Mouse (Mus musculus): ENCODE results near the gene Orc3. TPM values are rescaled to one million over a fixed set of nuclear protein-coding genes. Genes with fewer than 3 reads are reported as not detected.

Orc3 gene
- polyA plus RNA-seq, 1 experiment from 2014 or later = 36.8 TPM

DNA sequence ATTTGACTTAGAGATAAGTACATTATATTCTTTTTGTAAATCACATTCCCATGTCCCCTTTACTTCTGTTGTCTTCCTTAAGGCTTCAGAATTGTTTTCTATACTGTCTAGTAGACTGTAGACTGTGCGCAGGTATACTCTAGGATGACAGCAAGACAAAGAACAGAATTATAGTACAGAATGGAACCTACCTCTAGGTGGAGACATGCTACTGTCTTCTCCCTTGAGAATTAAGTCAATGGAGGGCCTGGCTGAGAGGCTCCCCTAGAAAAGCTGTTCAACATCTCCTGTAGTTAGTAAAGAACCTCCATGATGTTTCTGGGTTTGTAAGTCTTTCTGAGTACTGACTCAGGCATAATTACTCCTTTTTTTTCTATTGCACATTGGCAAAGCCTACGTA, 37.7 kb downstream of the Orc3 start:
- no peak overlapping the region for H3K27ac ChIP-seq (ENCODE audit: low read length)
- H3K27me3 ChIP-seq (ENCODE audit: control insufficient read depth, insufficient read depth, low read depth, low read length) = no peaks in the 10 kb centered on the region
- no peak for ATAC-seq (ENCODE audit: low read depth)
- H3K36me3 ChIP-seq (ENCODE audit: control insufficient read depth, insufficient read depth) = peaks cover 56% of the 10 kb centered on the region
- H3K4me1 ChIP-seq (ENCODE audit: control insufficient read depth, low read depth, low read length) = no peaks in the 10 kb centered on the region
- H3K9ac ChIP-seq (ENCODE audit: low read depth, low read length) = no peak overlapping the region
- H3K9me3 ChIP-seq (replicated peaks; ENCODE audit: control insufficient read depth, low read length) = no peaks in the 10 kb centered on the region
- H3K4me3 ChIP-seq (ENCODE audit: low read depth, low read length) = no peak overlapping the region
- H3K4me2 ChIP-seq (ENCODE audit: low read depth, low read length) = no peak overlapping the region
- WGBS (ENCODE audit: insufficient replicate concordance) = 95% methylated on average over 2 of the region's 2 CpGs

DNA sequence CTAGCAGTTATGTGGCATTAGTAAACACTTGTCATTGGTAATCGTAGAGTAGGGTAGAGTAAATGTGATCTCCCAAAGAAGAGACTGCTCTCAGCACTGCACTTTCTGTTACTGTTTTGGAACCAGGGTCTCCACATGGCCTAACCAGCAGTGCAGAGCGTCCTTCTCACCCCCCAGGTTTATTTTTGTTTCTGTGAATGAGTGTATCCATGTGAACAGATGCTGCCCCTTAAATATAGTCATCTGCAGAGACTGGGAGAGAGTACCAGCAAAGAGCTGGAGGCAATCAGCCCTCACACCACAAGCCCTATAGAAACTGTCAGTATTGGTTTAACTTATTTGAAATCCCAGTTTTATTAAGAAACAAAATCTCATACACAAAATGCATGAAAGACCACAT, 41.9 kb downstream of the Orc3 start:
- H3K4me1 ChIP-seq (ENCODE audit: control insufficient read depth, low read depth, low read length) = no peaks in the 10 kb centered on the region
- no peak for ATAC-seq (ENCODE audit: low read depth)
- H3K4me3 ChIP-seq (ENCODE audit: low read depth, low read length) = no peak overlapping the region
- no peak overlapping the region for H3K27ac ChIP-seq (ENCODE audit: low read length)
- 88% methylated on average over 2 of the region's 2 CpGs for WGBS (ENCODE audit: insufficient replicate concordance)
- H3K4me2 ChIP-seq (ENCODE audit: low read depth, low read length) = no peak overlapping the region
- H3K36me3 ChIP-seq (ENCODE audit: control insufficient read depth, insufficient read depth) = peaks cover 66% of the 10 kb centered on the region
- H3K9ac ChIP-seq (ENCODE audit: low read depth, low read length) = no peak overlapping the region
- H3K9me3 ChIP-seq (replicated peaks; ENCODE audit: control insufficient read depth, low read length) = no peaks in the 10 kb centered on the region
- no peaks in the 10 kb centered on the region for H3K27me3 ChIP-seq (ENCODE audit: control insufficient read depth, insufficient read depth, low read depth, low read length)

DNA sequence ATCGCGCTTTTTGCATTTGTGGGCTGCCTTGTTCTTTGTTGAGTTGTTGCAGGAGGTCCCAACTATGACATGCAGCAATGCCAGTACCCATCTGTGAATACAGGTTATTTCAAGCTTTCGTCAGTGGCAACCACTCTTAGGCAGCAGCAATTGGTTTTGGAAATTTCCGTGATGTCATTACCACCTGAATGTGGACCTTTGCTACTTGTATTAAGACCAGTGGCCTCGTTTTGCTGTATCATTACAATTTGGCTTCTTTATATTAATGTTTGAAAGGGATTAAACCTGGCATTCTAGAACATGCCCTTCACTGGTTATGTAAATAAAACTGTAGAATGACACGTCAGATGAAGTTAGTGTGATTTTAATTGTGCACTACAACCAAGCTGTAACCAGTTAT, 48.5 kb downstream of the Orc3 start:
- Histone ChIP-seq H3K4me2 (ENCODE audit: low read depth, low read length) (no peak overlapping the region), H3K27ac (ENCODE audit: low read length) (no peak overlapping the region), H3K4me3 (ENCODE audit: low read depth, low read length) (no peak overlapping the region), H3K9ac (ENCODE audit: low read depth, low read length) (no peak overlapping the region), H3K27me3 (ENCODE audit: control insufficient read depth, insufficient read depth, low read depth, low read length) (no peaks in the 10 kb centered on the region), H3K36me3 (ENCODE audit: control insufficient read depth, insufficient read depth) (peaks cover 47% of the 10 kb centered on the region), H3K4me1 (ENCODE audit: control insufficient read depth, low read depth, low read length) (no peaks in the 10 kb centered on the region), H3K9me3 (replicated peaks; ENCODE audit: control insufficient read depth, low read length) (no peaks in the 10 kb centered on the region)
- no peak for ATAC-seq (ENCODE audit: low read depth)
- WGBS (ENCODE audit: insufficient replicate concordance) = 87% methylated on average over 6 of the region's 6 CpGs

DNA sequence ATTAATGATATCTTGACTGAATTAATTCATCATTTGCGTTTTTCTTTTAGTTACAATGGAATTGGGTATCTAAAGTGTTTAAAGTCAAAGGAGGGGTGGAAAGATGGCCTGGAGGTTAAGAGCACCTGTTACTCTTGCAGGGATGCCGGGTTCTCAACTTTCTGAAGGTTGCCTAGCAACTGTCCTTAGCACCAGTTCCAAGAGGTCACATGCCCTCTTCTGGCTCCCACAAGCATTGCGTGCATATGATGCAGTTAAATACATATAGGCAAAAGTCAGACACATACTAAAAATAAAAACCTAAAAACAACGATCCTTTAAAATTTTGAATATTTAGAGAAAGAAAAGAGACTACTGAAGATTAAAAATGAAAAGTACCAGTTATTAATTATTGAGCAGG, 53.8 kb downstream of the Orc3 start:
- 57% methylated on average over 4 of the region's 4 CpGs for WGBS (ENCODE audit: insufficient replicate concordance)

DNA sequence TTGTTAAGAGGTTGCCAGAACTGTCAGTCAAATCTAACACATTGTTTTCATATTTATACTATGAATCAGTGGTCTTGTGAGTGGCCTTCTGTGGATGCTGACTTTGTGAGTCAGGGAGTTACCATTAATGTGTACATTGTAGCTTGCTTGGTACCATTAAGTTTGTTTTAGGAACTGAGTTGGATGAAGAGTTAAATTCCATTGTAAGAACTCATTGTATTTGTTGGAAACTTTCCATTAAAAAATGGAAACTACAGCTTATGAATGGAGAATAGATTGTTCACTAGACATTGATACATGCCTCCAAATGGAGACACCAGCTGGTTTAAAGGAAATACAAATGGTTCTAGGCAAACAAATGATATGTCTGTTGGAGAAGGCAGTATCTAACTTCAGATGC, 58.6 kb downstream of the Orc3 start:
- Histone ChIP-seq H3K9ac (ENCODE audit: low read depth, low read length) (no peak overlapping the region), H3K36me3 (ENCODE audit: control insufficient read depth, insufficient read depth) (no peaks in the 10 kb centered on the region), H3K4me3 (ENCODE audit: low read depth, low read length) (no peak overlapping the region), H3K9me3 (replicated peaks; ENCODE audit: control insufficient read depth, low read length) (no peaks in the 10 kb centered on the region), H3K4me1 (ENCODE audit: control insufficient read depth, low read depth, low read length) (peaks cover 15% of the 10 kb centered on the region), H3K27me3 (ENCODE audit: control insufficient read depth, insufficient read depth, low read depth, low read length) (no peaks in the 10 kb centered on the region), H3K27ac (ENCODE audit: low read length) (no peak overlapping the region), H3K4me2 (ENCODE audit: low read depth, low read length) (no peak overlapping the region)
- ATAC-seq (ENCODE audit: low read depth) = no peak

More for the DNA sequence above, 53.8 kb downstream of the Orc3 start:
- Histone ChIP-seq H3K4me1 (ENCODE audit: control insufficient read depth, low read depth, low read length) (no peaks in the 10 kb centered on the region; the same call in 1 of the 2 replicates), H3K27ac (ENCODE audit: low read length) (no peak overlapping the region), H3K4me3 (ENCODE audit: low read depth, low read length) (no peak overlapping the region), H3K9me3 (replicated peaks; ENCODE audit: control insufficient read depth, low read length) (no peaks in the 10 kb centered on the region), H3K9ac (ENCODE audit: low read depth, low read length) (no peak overlapping the region), H3K36me3 (ENCODE audit: control insufficient read depth, insufficient read depth) (peaks cover 11% of the 10 kb centered on the region), H3K4me2 (ENCODE audit: low read depth, low read length) (no peak overlapping the region), H3K27me3 (ENCODE audit: control insufficient read depth, insufficient read depth, low read depth, low read length) (no peaks in the 10 kb centered on the region)
- no peak for ATAC-seq (ENCODE audit: low read depth)

DNA sequence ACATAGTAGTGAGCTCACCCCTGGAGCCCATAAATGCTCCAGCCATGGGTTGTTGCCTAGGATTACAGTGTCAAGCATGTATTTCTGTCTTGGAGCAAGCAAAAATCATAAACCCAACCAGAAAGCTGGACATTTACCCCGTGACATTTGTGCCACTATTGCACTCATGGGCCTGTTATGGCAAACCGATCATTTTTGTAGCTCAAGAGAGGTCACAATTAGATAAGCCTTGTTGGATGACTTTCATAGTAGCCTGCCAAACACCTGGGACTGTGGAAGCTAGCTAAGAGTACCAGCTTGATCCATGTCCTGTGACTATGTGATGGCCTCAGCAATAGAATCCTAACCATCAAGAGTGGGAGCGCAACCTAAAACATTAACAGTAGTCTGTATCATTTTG, 59.1 kb downstream of the Orc3 start:
- peaks cover 15% of the 10 kb centered on the region for H3K4me1 ChIP-seq (ENCODE audit: control insufficient read depth, low read depth, low read length)
- no peaks in the 10 kb centered on the region for H3K27me3 ChIP-seq (ENCODE audit: control insufficient read depth, insufficient read depth, low read depth, low read length)
- H3K9ac ChIP-seq (ENCODE audit: low read depth, low read length) = no peak overlapping the region
- no peak overlapping the region for H3K4me2 ChIP-seq (ENCODE audit: low read depth, low read length)
- 82% methylated on average over 3 of the region's 3 CpGs for WGBS (ENCODE audit: insufficient replicate concordance)
- H3K9me3 ChIP-seq (replicated peaks; ENCODE audit: control insufficient read depth, low read length) = no peaks in the 10 kb centered on the region
- no peak overlapping the region for H3K27ac ChIP-seq (ENCODE audit: low read length)
- no peak overlapping the region for H3K4me3 ChIP-seq (ENCODE audit: low read depth, low read length)
- ATAC-seq (ENCODE audit: low read depth) = no peak
- H3K36me3 ChIP-seq (ENCODE audit: control insufficient read depth, insufficient read depth) = no peaks in the 10 kb centered on the region

- Histone ChIP-seq H3K4me2 (ENCODE audit: low read depth, low read length) (no peak overlapping the region), H3K9ac (ENCODE audit: low read depth, low read length) (no peak overlapping the region), H3K27ac (ENCODE audit: low read length) (no peak overlapping the region), H3K4me1 (ENCODE audit: control insufficient read depth, low read depth, low read length) (peaks cover 17% of the 10 kb centered on the region), H3K36me3 (ENCODE audit: control insufficient read depth, insufficient read depth) (no peaks in the 10 kb centered on the region), H3K9me3 (replicated peaks; ENCODE audit: control insufficient read depth, low read length) (no peaks in the 10 kb centered on the region), H3K27me3 (ENCODE audit: control insufficient read depth, insufficient read depth, low read depth, low read length) (no peaks in the 10 kb centered on the region), H3K4me3 (ENCODE audit: low read depth, low read length) (no peak overlapping the region)
- ATAC-seq (ENCODE audit: low read depth) = no peak
- whole genome bisulfite sequencing (ENCODE audit: insufficient replicate concordance) = 55% methylated on average over 1 of the region's 1 CpGs
Measured at GRCm38 (mm10) chr4:34554596-34554995, 60.1 kb downstream of the Orc3 start.

DNA sequence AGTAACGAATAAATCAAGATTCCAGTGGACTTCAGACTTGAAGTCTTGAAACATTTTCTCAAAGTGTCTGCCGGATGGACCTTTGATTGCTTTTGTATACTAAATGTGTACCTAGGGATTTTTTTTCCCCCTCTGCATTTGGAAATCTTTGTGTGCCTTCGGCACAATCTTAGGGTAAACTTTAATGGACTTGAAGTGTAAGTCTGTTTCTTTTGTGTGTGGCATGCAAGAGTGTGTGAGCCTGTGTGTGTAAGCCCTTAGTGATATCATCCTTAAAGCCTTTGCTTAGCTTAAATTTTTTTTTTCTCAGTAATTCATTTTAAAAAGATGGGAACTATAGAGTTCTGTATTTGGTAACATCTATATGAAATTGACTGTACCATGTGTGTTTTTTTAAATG, 62.8 kb downstream of the Orc3 start:
- no peaks in the 10 kb centered on the region for H3K36me3 ChIP-seq (ENCODE audit: control insufficient read depth, insufficient read depth)
- H3K9me3 ChIP-seq (replicated peaks; ENCODE audit: control insufficient read depth, low read length) = no peaks in the 10 kb centered on the region
- ATAC-seq (ENCODE audit: low read depth) = no peak
- H3K27ac ChIP-seq (ENCODE audit: low read length) = peak overlapping the region; percentile 93
- H3K4me2 ChIP-seq (ENCODE audit: low read depth, low read length) = peak overlapping the region; percentile 87
- 21% methylated on average over 3 of the region's 3 CpGs for WGBS (ENCODE audit: insufficient replicate concordance)
- peak overlapping the region; percentile 100 for H3K4me3 ChIP-seq (ENCODE audit: low read depth, low read length)
- peaks cover 17% of the 10 kb centered on the region for H3K4me1 ChIP-seq (ENCODE audit: control insufficient read depth, low read depth, low read length)
- no peaks in the 10 kb centered on the region for H3K27me3 ChIP-seq (ENCODE audit: control insufficient read depth, insufficient read depth, low read depth, low read length)
- peak overlapping the region; percentile 100 for H3K9ac ChIP-seq (ENCODE audit: low read depth, low read length)

DNA sequence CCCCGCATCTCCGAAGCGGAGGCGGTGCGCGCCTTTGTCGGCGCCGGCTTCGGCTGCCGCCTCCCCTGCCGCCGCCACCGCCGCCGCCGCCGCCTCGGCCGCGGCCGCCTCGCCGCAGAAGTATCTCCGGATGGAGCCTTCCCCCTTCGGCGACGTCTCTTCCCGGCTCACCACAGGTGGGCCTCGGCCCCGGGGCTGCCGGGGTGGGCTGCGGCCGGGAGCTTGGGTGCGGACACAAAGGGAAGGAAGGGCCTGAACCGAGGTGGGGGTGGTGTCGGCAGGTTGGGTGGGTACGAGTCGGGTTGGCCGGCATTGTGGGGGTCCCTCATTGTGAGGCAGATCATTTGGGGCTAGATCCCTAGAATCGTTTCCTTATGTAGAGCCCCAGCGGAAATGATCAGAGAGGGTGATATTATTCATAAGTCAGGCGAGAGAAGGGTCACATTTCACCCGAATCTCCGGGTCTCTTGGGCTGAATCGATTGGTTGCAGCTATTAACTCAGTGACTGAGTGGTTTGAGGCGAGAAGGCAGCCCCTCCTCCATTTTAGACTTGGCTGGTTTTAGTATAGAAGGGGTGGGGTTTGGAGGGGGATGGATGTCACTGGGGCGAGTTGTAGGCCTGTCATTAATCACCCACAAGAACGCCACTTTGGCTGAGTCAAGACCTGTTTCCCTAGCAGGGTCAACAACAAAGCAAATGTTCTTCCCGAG, 63.5 kb downstream of the Orc3 start:
- Histone ChIP-seq H3K27me3 (ENCODE audit: control insufficient read depth, insufficient read depth, low read depth, low read length) (no peaks in the 10 kb centered on the region), H3K4me1 (ENCODE audit: control insufficient read depth, low read depth, low read length) (peaks cover 17% of the 10 kb centered on the region), H3K4me3 (ENCODE audit: low read depth, low read length) (peak overlapping the region; percentile 100), H3K9ac (ENCODE audit: low read depth, low read length) (peak overlapping the region; percentile 100), H3K9me3 (replicated peaks; ENCODE audit: control insufficient read depth, low read length) (no peaks in the 10 kb centered on the region), H3K36me3 (ENCODE audit: control insufficient read depth, insufficient read depth) (no peaks in the 10 kb centered on the region), H3K4me2 (ENCODE audit: low read depth, low read length) (peak overlapping the region; percentile 87), H3K27ac (ENCODE audit: low read length) (peak overlapping the region; percentile 93)
- peak; percentile 64 for ATAC-seq (ENCODE audit: low read depth)
- under 1% methylated on average over 37 of the region's 50 CpGs for WGBS (ENCODE audit: insufficient replicate concordance)
